Mouse (Mus musculus) mouse embryonic stem cell (cell line): ENCODE data around the gene Sprr4.
"Not testable (repeated sequence)": the region's sequence is repeated elsewhere in the genome, so short reads cannot be mapped to it uniquely, and the experiment has no call there.

ENCODE experiments used
- in situ Hi-C, 2 experiments: fragments of 300-500 bp; cut with MboI; formaldehyde crosslinking; loops; 1 replicate in 1 of 2; 3 replicates in 1 of 2; pipeline ENCODE4 v1.14.3; 2019 to 2020; ENCODE audit warnings: low sequenced_read_pairs in 2 of 2, low pct_unique_long_range_greater_than_20kb in 1 of 2, mixed read lengths in 1 of 2; ENCODE audit not compliant: unreplicated experiment in 1 of 2

Sprr4 gene

DNA sequence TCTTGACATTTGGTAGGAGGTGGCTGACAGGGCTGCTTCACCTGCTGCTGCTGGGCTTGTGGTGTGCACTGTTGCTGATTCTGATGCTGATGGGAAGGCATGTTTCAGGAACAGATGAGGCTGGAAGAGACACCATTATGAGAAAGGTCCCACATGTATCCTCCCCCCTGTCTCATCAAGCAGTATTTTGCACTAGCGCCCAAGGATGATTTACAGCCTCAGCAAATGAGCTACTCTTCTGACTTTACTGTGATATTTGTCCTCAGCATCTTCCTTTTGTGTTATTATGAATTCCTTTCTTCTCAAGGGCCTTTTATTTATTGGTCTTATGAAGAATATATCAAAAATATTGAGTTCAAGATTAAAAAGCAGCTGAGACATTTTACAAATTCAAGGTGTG is at the start of gene Sprr4:
Gene Sprr4 (minus strand): TSS at position 101 of the 400 bp plus-strand sequence.
- in situ Hi-C loops = loop anchor here in 1 of 2 experiments (25.0 kb wide), 1 partner anchor 363 kb away; the partner anchor contains the start of gene Lelp1

DNA sequence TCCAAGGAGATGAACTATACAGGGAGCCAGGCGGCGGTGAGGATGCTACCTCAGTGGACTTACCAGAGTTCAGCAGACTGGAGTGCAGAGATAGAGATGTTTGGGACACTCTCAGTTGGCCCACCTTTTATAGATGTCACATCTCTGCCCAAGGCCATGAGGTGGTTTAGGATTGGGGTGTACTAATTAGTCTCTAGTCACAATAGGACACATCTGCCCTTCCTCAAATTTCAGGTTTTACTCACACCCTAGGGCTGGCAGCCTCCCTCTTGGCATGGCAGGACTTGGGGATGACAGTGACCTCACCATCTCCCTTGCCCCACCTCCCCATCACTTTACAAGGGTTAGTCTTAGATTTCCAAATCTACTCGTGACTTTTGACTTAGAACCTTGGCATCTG is 34.1 kb upstream of the Sprr4 start, which contains the start of gene 2310046K23Rik:
Gene 2310046K23Rik (minus strand): TSS at position 101 of the 400 bp plus-strand sequence.
- in situ Hi-C loops = no loop called here

DNA sequence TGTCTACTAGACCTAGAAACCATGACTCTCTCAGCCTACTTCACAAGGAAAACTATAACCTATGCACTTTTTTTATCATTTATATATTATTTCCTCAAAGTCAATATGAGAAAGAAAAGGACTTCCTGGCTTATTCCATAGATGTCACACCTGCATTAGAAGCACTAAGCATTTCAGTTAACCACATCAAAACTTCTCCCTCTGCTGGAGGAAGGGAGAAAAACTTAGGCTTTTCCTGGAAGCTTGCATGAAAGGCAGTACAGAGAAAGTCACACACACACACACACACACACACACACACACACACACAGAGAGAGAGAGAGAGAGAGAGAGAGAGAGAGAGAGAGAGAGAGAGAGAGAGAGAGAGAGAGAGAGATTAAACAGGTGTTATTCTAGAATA is 12.0 kb upstream of the Sprr4 start:
- in situ Hi-C loops = loop anchor here in 1 of 2 experiments (25.0 kb wide), 1 partner anchor 375 kb away; the partner anchor contains the start of gene Lelp1

DNA sequence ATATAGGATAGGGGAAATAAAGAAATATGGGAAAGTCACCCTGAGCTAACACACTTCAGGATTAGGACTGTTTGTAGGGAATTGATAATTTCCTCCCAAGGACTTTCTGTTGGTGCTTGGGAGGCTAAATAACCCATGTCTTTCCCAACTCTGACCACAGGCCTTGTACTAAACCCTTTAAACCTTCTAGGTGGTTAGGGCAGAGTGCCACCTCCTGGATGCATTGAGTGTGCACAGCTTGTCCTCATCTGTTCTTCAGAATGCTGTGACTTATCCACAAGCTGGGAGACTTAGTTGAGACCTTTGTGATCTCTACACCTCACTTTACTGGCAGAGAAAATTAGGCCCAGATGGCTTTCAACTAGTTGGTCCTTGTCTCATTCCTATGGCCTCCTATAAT is 10.5 kb upstream of the Sprr4 start:
- in situ Hi-C loops = loop anchor here in 1 of 2 experiments (25.0 kb wide), 1 partner anchor 373 kb away; the partner anchor contains the start of gene Lelp1

DNA sequence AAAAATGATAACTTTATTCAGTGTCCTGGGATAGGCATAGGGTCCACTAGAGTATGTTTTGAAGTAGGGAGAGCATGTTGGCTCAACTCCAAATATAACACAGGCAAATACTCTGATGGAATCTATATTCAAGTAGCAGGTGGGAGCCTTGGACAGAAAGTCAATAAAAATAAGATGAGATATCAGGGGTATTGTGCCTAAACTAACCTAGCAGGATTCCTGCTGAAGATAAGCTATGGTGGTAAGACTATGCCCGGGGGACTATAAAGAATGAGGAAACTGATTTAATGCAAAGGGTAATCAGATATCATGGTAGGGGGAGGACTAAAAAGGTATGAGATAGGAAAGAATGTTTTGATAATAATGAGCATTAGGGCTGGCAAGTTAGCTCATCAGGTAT is 7.9 kb upstream of the Sprr4 start:
- in situ Hi-C loops = loop anchor here in 1 of 2 experiments (25.0 kb wide), 1 partner anchor 371 kb away; the partner anchor contains the start of gene Lelp1

GRCm38 (mm10) chr3:92503528-92503927 is 3.2 kb upstream of the Sprr4 start:
- in situ Hi-C loops = loop anchor here in 1 of 2 experiments (25.0 kb wide), 1 partner anchor 366 kb away; the partner anchor contains the start of gene Lelp1

- in situ Hi-C loops = not testable (repeated sequence)
Measured at GRCm38 (mm10) chr3:92490262-92490661, 10.0 kb downstream of the Sprr4 start.

- in situ Hi-C loops = no loop called here
Measured at GRCm38 (mm10) chr3:92486307-92486706, 14.0 kb downstream of the Sprr4 start.

GRCm38 (mm10) chr3:92485863-92486262 is 14.4 kb downstream of the Sprr4 start, which contains the start of gene Sprr1a:
Sprr1a (minus strand) TSS chr3:92485895.
- in situ Hi-C loops = no loop called here

DNA sequence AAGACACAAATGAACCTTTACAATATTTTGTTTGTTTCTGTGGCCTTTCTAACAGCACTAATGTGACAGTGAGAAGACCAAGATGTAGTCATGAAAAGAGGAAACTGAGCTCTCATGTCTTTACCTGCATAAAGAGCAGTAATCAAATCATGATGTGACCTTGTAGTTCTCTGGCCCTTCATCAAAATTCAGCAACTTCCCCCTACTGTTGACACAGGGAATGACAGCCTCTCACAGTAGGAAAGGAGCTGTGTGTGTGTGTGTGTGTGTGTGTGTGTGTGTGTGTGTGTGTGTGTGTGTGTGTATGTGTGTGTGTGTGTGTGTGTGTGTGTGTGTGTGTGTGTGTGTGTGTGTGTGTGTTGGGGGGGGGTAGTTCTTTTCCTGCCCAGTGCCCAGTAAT is 19.0 kb downstream of the Sprr4 start:
- in situ Hi-C loops = not testable (repeated sequence)

- in situ Hi-C loops = no loop called here
Measured at GRCm38 (mm10) chr3:92470111-92470510, 30.2 kb downstream of the Sprr4 start.

GRCm38 (mm10) chr3:92467424-92467823 is 32.9 kb downstream of the Sprr4 start:
- in situ Hi-C loops = no loop called here

- in situ Hi-C loops = no loop called here
Measured at GRCm38 (mm10) chr3:92466576-92466975, 33.7 kb downstream of the Sprr4 start.

DNA sequence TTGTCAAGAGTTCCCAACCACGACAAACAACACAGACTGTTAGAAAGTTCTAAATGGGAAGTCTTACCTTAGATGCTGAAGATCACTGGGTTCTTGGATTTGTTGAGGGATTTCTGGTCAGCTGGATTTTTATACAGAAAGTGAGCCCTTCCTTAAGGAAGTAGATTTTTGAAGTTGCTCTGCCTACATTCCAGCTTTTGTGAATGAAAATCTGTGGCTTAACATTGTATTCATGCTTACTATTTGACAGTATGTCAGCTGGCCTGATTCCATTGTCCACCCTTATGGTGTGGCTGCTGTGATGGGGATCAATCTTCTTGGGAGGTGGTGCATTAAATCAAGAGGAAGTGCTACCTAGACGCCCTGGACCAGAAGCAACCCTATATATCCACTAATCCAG is 41.7 kb downstream of the Sprr4 start, which contains the start of gene Sprr3:
Gene Sprr3 (minus strand): TSS at position 101 of the 400 bp plus-strand sequence.
- in situ Hi-C loops = no loop called here

GRCm38 (mm10) chr3:92455151-92455550 is 45.1 kb downstream of the Sprr4 start:
- in situ Hi-C loops = no loop called here
